In genomic region chr6:140160946-140161345, GRCm38 (mm10) we compare ENCODE assay signal across 17 mouse cellular contexts.
"Had no signal": no experiment of that assay in that cellular context is flagged by ENCODE, and none has a peak within 500 bp of the region (broad histone marks: within the 10 kb centered on the region; RNA-seq: fewer than 3 reads in every experiment).

No protein-coding gene starts in this region.

- H3K4me1 ChIP-seq: kidney, embryonic 15.5 days; liver, embryonic 12.5 days; liver, embryonic 15.5 days; midbrain, embryonic 12.5 days; neural tube, embryonic 13.5 days had no signal

- ATAC-seq: liver, embryonic 12.5 days; midbrain, embryonic 16.5 days had no signal

- DNase-seq: kidney, adult 11 months; kidney, adult 8-10 months; kidney, postnatal 10 days; kidney, postnatal 36 days; liver; lung, adult 18-20 months; retina, postnatal 1 day; thymus, adult 18-20 months; thymus, postnatal 36 days had no signal

- H3K9me3 ChIP-seq: liver, embryonic 15.5 days; midbrain, embryonic 12.5 days; neural tube, embryonic 13.5 days had no signal

- H3K4me2 ChIP-seq: kidney, embryonic 15.5 days; liver, embryonic 12.5 days; liver, embryonic 15.5 days; midbrain, embryonic 12.5 days; neural tube, embryonic 13.5 days had no signal

- H3K9ac ChIP-seq: kidney, embryonic 15.5 days; liver, embryonic 12.5 days; liver, embryonic 15.5 days; midbrain, embryonic 12.5 days; neural tube, embryonic 13.5 days had no signal

- H3K27ac ChIP-seq: kidney, embryonic 15.5 days; liver, embryonic 12.5 days; liver, embryonic 15.5 days; macrophage; midbrain, embryonic 12.5 days; neural tube, embryonic 13.5 days had no signal

- H3K36me3 ChIP-seq: kidney, embryonic 15.5 days; liver, embryonic 12.5 days; liver, embryonic 15.5 days; midbrain, embryonic 12.5 days; neural tube, embryonic 13.5 days had no signal

- H3K4me3 ChIP-seq: kidney, embryonic 15.5 days; liver, embryonic 12.5 days; liver, embryonic 15.5 days; midbrain, embryonic 12.5 days; myocyte; neural tube, embryonic 13.5 days had no signal

- H3K27me3 ChIP-seq: kidney, embryonic 15.5 days; liver, embryonic 12.5 days; liver, embryonic 15.5 days; midbrain, embryonic 12.5 days; neural tube, embryonic 13.5 days had no signal
